Mouse (Mus musculus): ENCODE measurements around the gene Nmbr.

Gene Nmbr

DNA sequence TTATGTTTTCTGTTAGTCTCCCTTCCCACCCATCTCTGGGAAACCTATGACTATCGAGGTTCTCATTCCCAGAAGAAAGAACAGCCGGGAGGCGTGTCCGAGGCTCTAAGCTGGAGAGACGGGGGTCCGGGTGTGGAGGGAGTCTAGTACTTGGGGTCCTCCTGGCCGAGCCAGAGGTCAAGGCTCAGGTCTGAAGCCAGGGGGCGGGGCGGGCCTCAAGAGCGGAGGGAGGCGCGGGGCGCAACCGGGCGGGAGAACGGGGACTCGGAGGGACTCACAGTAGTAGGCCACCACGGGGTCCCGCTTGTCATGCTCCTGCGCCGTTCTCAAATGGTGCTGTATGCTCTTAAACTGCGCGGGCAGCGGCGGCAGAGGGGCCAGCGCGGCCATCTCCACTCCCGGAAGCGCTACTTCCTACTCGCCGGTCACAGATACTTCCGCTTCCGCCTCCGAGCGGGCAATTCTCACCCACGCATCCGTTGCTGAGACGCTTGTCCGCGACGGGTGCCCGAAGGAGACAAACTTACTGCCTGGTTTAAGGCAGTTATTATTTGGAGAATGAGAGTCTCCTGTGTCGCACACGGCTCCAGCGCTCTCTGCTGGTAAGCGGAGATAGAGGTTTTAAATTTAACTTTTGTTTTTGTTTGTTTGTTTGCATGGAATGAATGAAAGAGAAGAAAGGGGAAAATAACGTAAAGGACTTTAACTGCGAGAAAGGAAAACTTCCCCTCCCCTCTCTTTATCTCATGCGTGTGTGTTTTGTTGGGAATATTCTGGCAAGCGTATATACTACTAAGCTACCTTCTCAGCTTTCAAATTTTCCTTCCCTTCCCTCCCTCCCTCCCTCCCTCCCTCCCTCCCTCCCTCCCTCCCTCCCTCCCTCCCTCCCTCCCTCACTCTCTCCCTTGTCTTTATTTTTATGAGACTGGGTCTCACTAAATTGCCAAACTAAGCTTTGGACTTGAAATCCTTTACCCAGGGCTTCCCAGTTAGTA lies at the start of gene Nmbr, which contains the start of gene Vta1:
Nmbr (plus strand) TSS at position 520 of the 995 bp plus-strand sequence.
Vta1 (minus strand) TSS at position 489 of the 995 bp plus-strand sequence.
- peak; percentile 98 for DNase-seq

DNA sequence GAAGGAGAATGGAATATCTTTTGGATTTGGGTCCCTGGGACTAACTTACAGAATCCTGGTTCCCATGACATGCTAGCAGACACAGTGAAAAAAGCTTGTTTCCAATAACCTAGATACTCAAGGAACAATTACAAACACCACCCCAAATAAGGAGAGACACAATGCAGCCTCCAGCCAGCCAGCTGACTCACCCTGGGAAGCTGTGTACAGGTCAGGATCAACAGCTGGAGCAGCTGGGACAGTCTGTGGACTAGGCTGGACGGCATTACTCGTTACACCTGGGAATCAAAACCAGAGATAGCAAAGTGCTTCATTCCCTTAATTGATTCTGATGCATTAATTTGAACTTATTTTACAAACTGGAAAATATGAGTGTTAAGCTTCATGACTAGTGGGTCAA lies 44.5 kb upstream of the Nmbr start:
- DNase-seq, result no peak

- no peak for DNase-seq
These were observed 39.2 kb upstream of the Nmbr start for GRCm38 (mm10) chr10:14666147-14666546.

DNA sequence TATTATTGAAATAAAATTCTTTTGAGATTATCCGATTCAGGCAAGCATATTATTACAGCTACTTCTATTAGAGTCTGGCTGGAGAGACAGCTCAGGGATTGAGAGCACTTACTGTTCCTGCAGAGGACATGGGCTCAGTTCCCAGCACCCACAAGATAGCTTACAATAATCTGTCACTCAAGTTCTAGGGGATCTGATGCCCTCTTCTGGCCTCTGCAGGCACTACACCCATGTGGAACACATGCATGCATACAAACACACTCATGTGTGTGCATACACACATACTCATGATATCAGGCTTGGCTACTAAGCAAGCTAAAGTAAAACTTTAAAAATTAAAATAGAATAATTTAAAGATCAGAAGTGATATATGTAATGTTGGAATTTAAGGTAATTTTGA lies 19.7 kb upstream of the Nmbr start:
- DNase-seq, result no peak

DNA sequence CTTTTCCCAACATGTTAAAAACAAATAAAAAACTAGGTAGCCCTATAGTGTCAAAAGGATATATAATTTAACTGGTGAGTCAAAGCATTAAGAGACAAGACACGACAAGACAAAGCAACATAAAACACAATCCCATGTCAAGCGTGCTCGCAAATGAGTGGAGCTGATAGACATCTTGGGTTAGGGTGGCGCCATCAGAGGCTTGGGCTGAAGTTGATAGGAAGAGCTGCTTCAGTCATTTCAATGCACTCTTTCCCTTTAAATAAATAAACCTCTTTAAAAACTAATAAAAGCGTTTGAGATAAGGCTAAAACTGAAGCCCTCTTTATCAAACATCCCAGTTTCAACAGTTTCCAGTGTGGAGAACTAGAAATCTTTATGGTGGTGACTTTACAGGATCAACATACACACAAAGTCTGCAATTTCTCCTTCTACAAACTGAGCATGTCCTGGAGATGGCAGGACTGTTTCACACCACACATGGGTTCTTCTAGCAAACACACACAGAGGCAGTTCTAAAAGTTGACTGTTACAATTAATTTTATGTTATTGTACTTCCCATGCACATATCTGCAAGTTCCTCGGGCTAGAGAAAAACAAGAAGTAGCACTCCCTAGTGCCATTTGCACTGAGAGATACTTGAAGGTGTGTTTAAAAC lies 16.5 kb upstream of the Nmbr start:
- no peak for DNase-seq

DNA sequence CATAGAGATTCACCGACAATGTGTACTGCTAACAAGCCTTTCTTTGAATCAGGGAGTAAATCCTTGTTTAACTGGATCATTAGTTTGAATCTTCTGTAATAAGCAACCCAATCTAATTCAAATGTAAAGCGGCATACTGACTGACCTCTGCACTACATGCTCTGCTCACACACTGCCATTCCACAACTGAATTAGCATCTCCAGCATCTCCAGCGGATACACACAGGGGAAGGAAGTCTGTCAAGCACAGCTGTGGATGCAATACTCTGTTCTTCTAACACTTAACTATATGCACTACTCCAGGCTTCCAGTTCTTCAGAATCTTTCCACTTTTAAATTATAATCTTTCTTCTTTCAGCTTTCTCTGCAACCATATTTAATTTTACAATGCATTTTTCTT lies 15.0 kb upstream of the Nmbr start:
- DNase-seq, result no peak

- DNase-seq, result no peak
These were observed 2.2 kb upstream of the Nmbr start for GRCm38 (mm10) chr10:14703239-14703638.

- no peak for DNase-seq
These were observed 1.5 kb upstream of the Nmbr start for GRCm38 (mm10) chr10:14703830-14704420.

DNA sequence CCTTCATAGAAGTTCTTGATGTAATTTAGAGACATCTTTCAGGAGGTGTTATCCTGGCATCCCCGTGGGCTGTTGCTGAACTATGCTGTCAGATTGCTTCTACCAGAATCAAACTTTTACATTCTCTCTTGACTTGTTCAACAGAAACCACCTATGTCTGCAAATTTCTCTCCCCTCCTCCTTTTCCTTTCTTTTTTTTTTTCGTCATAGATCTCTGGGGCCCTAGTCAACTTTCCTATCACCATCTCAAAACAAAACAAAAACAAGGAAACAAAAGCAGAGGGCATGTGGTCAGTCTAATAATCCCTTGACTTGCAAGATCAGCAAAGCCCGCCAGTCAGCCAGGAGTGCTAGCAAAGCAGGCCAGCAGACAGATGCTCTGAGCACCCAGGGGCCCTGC lies 12.7 kb downstream of the Nmbr start, which contains the start of gene Gje1:
Gje1 (minus strand) TSS at position 101 of the 400 bp plus-strand sequence.
- no peak for DNase-seq

GRCm38 (mm10) chr10:14725671-14726070 lies 20.3 kb downstream of the Nmbr start:
- DNase-seq, result no peak

DNA sequence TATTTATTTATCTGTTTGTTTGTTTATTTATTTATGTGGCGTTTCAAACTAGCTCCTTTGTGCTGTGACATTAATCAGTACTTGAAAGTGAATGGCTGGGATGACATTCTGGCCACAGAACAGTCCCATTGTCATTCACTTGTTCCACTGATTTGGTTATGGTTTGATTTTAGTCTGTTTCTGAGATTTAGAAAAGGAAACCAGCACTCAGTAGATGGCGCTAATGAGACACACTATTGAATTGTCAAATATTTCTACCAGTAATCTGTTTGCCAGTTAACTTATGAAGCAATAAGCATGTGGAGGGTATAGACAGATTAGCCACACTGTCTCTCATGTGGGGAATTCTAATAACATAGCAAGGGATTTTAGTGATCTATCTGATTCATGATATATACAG lies 28.9 kb downstream of the Nmbr start:
- no peak for DNase-seq

GRCm38 (mm10) chr10:14759665-14760558 lies 54.5 kb downstream of the Nmbr start:
- DNase-seq, result no peak

DNA sequence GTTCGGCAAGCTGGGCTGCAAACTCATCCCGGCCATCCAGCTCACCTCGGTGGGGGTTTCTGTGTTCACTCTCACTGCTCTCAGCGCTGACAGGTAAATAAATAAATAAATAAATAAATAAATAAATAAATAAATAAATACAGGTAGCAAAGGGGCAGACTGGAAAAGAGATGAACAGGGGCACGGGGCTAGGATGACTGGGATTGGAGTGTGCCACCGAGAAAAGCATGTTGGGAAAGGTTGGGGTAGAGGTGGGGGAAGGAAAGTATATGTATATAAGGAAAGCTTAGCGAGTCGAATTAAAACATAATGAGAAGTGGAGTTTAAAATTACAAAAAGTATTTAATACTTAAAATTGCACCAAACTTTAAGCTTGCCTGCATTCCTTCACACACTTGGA lies 55.2 kb downstream of the Nmbr start:
- no peak for DNase-seq

GRCm38 (mm10) chr10:14770227-14770910 lies 65.0 kb downstream of the Nmbr start:
- no peak for DNase-seq

DNA sequence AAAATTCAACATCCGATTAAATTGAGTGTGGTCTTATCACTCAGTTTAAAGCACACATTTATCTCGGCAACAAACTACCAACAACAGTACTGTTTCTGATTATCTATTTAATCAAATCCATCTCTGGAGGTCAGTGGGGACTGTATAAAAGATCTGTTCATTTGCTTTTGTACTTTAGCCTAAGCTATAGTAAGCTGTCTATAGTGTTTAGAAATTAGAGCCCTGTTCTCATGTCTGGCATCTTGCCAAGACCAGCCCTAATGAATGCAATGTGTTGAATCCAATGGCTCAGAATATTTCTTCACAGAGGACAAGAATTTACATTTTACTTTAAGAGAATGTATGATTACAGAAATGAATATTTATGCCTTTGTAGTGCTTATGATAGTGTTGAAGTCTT lies 69.1 kb downstream of the Nmbr start:
- no peak for DNase-seq

GRCm38 (mm10) chr10:14789969-14790368 lies 84.6 kb downstream of the Nmbr start:
- no peak for DNase-seq

DNA sequence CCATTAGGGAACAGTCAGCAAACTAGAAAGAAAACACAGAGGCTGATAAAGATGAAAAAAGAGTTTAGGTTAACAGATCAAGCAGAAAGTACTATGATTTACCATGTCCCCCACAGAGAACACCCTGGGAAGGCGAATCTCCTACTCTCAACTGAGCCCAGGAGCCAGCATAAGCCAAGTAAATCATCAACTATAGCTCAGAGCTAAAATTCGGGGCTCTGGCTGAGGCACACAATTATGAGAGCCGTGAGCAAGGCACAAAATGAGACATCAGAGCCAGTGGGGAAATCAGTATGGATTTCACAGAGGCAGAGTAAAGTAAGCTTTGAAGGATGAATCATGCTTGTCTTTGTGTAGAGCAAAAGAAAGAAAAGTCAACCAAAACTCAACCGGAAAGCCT lies 111.6 kb downstream of the Nmbr start:
- DNase-seq, result no peak

Measured in thymus, postnatal 25 days (tissue).